Mouse (Mus musculus) lung, postnatal 0 days (tissue): ENCODE results near the gene Ptpn13.

Source experiments
- CTCF ChIP-seq: IDR thresholded peaks from 2 replicates; pipeline ENCODE4 v1.5.1; 2016; ENCODE audit warnings: antibody characterized with exemption, mild to moderate bottlenecking
- EP300 ChIP-seq: IDR thresholded peaks from 2 replicates; pipeline ENCODE4 v1.6.1; 2016; ENCODE audit warnings: antibody characterized with exemption, mild to moderate bottlenecking, control low read depth

GRCm38 (mm10) chr5:103499305-103499704, 74.3 kb downstream of the Ptpn13 start:
- TF ChIP-seq CTCF (no peak), EP300 (no peak)
